Mouse (Mus musculus) liver, embryonic 16.5 days (tissue): ENCODE results near the gene Itga7. TPM values are rescaled to one million over a fixed set of nuclear protein-coding genes. Genes with fewer than 3 reads are reported as not detected.

ENCODE experiments used
- ATAC-seq: fragments of 200-750 bp; cut with Nextera tagmentation; 2 replicates; pipeline ENCODE4 v1.8.0; 2017; ENCODE audit warnings: low read depth, mild to moderate bottlenecking, moderate number of reproducible peaks, moderate library complexity
- H3K27ac ChIP-seq: fragments of 300-500 bp; sonication (generic); 2 replicates; pipeline ENCODE4 v1.5.1; 2014; ENCODE audit warnings: mild to moderate bottlenecking, low read length
- H3K27me3 ChIP-seq: fragments of 300-500 bp; sonication (generic); 2 replicates; pipeline ENCODE4 v1.6.1; 2014; ENCODE audit warnings: low read depth, low read length, mixed read lengths; ENCODE audit not compliant: control insufficient read depth, insufficient read depth
- H3K36me3 ChIP-seq: fragments of 300-500 bp; sonication (generic); 2 replicates; pipeline ENCODE4 v1.6.1; 2014; ENCODE audit warnings: mild to moderate bottlenecking; ENCODE audit not compliant: control insufficient read depth, insufficient read depth
- H3K4me1 ChIP-seq: fragments of 300-500 bp; sonication (generic); 2 replicates; pipeline ENCODE4 v1.6.1; 2014; ENCODE audit warnings: low read depth, low read length, mixed read lengths; ENCODE audit not compliant: control insufficient read depth
- H3K4me2 ChIP-seq: fragments of 300-500 bp; sonication (generic); 2 replicates; pipeline ENCODE4 v1.6.1; 2014; ENCODE audit warnings: low read depth, low read length, mixed read lengths
- H3K4me3 ChIP-seq: fragments of 300-500 bp; sonication (generic); 2 replicates; pipeline ENCODE4 v1.5.1; 2014; ENCODE audit warnings: low read depth, mild to moderate bottlenecking, low read length
- H3K9ac ChIP-seq: fragments of 300-500 bp; sonication (generic); 2 replicates; pipeline ENCODE4 v1.6.1; 2014; ENCODE audit warnings: low read depth, low read length
- H3K9me3 ChIP-seq: fragments of 300-500 bp; sonication (generic); replicated peaks from 2 replicates; pipeline ENCODE4 v1.6.1; 2016; ENCODE audit warnings: low read length; ENCODE audit not compliant: control insufficient read depth
- WGBS: fragments of 180-500 bp; shearing (Covaris S2); extraction: QIAGEN DNeasy Blood & Tissue Kit; methylation state at CpG from one replicate; pipeline ENCODE4 v1.1.7; 2014; ENCODE audit not compliant: insufficient replicate concordance; 5-methylcytosine and 5-hydroxymethylcytosine counted together
- polyA plus RNA-seq: library from polyadenylated mRNA; unstranded; fragments of >200 nt; fragmentation: Nextera tagmentation; extraction: Ambion mirVana; gene quantifications from 2 replicates; pipeline ENCODE4 v1.2.1, GENCODE M21; 2015

The Itga7 gene
- polyA plus RNA-seq, 1 experiment from 2014 or later: 0.83 TPM

DNA sequence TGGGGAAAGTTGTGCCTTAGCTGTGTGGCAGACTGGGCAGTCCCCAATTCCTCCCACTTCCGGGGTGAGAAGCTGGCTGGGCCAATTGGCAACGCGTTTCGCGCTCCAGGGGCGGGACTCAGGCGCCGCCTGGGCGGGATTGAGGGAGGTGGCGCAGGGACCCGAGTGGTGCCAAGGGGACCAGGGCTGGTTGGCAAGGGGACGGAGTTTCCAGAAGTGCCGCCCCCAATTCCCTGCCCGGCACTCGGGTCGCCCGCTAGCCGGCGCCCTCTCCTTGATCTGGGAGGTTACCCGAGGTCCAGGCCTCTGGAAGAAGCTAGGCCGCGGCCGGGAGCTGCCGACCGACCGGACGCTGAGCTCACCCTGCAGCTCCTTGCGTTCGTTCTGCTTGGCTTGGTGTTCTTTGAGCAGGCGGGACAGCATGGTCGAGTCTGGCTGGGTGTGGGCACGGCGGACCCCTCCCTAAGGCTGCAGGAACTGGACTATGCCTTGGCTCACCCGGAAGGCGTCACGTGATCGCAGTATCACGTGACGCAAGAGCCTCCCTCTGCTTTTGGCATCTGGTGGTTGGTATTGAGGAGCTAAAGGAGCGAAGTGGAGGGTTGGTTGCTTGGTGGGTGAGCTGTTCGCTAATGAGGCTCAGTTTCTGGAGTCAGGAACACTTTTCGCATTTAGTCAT is 10.5 kb upstream of the Itga7 start:
- Histone ChIP-seq H3K27ac (peak overlapping the region; percentile 88), H3K27me3 (no peaks in the 10 kb centered on the region; the same call in 1 of the 2 replicates), H3K36me3 (no peaks in the 10 kb centered on the region), H3K4me1 (peaks cover 19% of the 10 kb centered on the region), H3K9me3 (no peaks in the 10 kb centered on the region), H3K4me2 (peak overlapping the region; percentile 90), H3K9ac (peak overlapping the region; percentile 84), H3K4me3 (peak overlapping the region; percentile 91)
- under 1% methylated on average over 42 of the region's 42 CpGs for WGBS
- peak; percentile 97 for ATAC-seq

DNA sequence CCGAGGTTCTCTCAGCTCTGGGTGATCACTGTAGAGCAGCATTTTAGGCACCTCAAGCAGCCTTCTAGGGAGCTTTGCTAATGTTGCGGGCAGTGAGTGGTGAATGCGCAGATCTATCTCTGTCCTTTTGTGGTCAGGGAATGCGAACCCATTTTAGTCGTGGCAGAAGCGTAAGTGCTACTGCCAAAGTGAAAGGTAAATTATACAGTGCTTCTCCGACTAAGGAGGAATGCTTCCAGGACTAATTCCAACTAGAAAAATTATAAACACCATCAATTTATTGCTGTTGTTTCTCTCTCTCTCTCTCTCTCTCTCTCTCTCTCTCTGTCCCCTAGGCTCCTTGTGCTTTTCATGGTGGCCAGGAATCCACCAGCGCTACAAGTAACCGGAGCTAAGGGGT is 9.7 kb upstream of the Itga7 start, which contains the start of gene Bloc1s1:
Gene Bloc1s1, minus strand, starts transcription at position 101 of the 400 bp plus-strand sequence.
- ATAC-seq: no peak
- Histone ChIP-seq H3K9me3 (no peaks in the 10 kb centered on the region), H3K4me3 (peak within 1 kb of the TSS; percentile 91), H3K9ac (peak within 1 kb of the TSS; percentile 84), H3K27me3 (peaks cover 3% of the 10 kb centered on the region; the same call in 1 of the 2 replicates), H3K4me1 (peaks cover 18% of the 10 kb centered on the region), H3K27ac (peak within 1 kb of the TSS; percentile 88), H3K4me2 (peak within 1 kb of the TSS; percentile 90), H3K36me3 (no peaks in the 10 kb centered on the region)
- 53% methylated on average over 9 of the region's 9 CpGs for WGBS

DNA sequence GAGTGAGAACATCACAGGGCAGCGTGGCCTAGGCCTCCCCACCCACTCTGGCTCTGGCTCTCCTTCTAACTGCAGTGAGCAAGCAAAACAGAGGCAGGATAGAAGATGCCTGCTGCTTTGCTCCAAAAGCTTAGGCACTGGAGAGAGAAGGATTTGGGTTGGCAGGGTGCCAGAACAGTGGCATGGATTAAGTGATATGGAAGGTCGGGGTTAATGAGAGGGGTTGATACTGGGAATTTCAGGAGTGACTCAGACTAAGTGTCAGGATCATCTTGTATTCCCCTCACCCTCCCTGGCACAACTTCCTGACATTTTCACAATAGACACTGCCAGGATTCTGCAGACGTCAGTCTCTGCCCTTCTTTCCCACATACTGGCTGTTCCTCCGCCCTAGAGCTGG is 5.3 kb upstream of the Itga7 start:
- no peak overlapping the region for H3K9ac ChIP-seq

GRCm38 (mm10) chr10:128929638-128930378 is 3.8 kb upstream of the Itga7 start:
- Histone ChIP-seq H3K36me3 (no peaks in the 10 kb centered on the region), H3K4me2 (no peak overlapping the region), H3K9ac (no peak overlapping the region), H3K4me3 (no peak overlapping the region), H3K4me1 (no peaks in the 10 kb centered on the region), H3K27ac (no peak overlapping the region), H3K9me3 (no peaks in the 10 kb centered on the region), H3K27me3 (peaks cover 45% of the 10 kb centered on the region)
- 61% methylated on average over 7 of the region's 7 CpGs for WGBS
- ATAC-seq: no peak

More for the DNA sequence above, 5.3 kb upstream of the Itga7 start:
- H3K36me3 ChIP-seq: no peaks in the 10 kb centered on the region
- no peak overlapping the region for H3K27ac ChIP-seq
- H3K4me2 ChIP-seq: no peak overlapping the region
- peaks cover 5% of the 10 kb centered on the region for H3K4me1 ChIP-seq
- H3K9me3 ChIP-seq: no peaks in the 10 kb centered on the region
- no peak for ATAC-seq
- WGBS: 35% methylated on average over 4 of the region's 4 CpGs
- no peak overlapping the region for H3K4me3 ChIP-seq
- peaks cover 31% of the 10 kb centered on the region for H3K27me3 ChIP-seq

- ATAC-seq: no peak
- WGBS: 35% methylated on average over 2 of the region's 2 CpGs
- H3K4me1 ChIP-seq: no peaks in the 10 kb centered on the region
- no peaks in the 10 kb centered on the region for H3K9me3 ChIP-seq
- no peak overlapping the region for H3K4me2 ChIP-seq
- no peak overlapping the region for H3K4me3 ChIP-seq
- H3K27ac ChIP-seq: no peak overlapping the region
- no peaks in the 10 kb centered on the region for H3K36me3 ChIP-seq
- no peak overlapping the region for H3K9ac ChIP-seq
- H3K27me3 ChIP-seq: peaks cover 61% of the 10 kb centered on the region
These were observed 2.2 kb upstream of the Itga7 start for GRCm38 (mm10) chr10:128931441-128931840.

DNA sequence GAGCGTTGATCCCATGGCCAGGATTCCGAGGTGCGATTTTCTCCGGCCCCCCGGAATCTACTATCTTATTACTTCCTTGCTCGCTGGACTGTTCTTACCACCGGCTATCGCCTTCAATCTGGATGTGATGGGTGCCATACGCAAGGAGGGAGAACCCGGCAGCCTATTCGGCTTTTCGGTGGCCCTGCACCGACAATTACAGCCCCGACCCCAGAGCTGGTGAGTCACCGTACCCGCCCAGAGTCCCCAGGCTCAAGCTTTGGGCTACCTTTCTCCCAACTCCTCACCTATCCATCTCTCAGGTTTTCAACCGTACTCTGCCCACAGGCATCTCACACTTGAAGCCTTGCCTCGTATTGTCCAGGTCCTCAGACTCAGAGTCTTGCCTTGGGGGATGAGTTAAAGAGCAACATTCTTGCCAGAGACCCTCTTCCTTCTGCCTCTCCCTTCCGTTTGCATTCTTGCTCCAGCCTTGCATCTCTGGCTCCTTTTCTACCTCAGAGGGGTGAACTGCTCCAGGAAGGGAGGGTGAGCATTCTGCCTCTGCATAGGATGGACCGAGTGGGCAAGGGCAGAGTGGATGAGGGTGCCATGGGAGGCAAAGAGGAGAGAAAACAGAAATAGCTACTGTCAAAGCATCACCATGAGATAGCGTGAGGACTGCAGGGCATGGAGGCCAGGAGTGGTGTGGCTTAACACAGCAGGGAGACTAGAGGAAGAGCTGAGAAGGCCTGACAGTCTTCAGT is 531 bp downstream of the Itga7 start:
- Histone ChIP-seq H3K4me2 (peak overlapping the region; percentile 26; the same call in 1 of the 2 replicates), H3K9ac (no peak overlapping the region), H3K4me1 (no peaks in the 10 kb centered on the region), H3K36me3 (no peaks in the 10 kb centered on the region), H3K27ac (no peak overlapping the region), H3K4me3 (peak overlapping the region; percentile 37), H3K9me3 (no peaks in the 10 kb centered on the region), H3K27me3 (peaks cover 61% of the 10 kb centered on the region)
- WGBS: 3% methylated on average over 21 of the region's 21 CpGs
- ATAC-seq: no peak

DNA sequence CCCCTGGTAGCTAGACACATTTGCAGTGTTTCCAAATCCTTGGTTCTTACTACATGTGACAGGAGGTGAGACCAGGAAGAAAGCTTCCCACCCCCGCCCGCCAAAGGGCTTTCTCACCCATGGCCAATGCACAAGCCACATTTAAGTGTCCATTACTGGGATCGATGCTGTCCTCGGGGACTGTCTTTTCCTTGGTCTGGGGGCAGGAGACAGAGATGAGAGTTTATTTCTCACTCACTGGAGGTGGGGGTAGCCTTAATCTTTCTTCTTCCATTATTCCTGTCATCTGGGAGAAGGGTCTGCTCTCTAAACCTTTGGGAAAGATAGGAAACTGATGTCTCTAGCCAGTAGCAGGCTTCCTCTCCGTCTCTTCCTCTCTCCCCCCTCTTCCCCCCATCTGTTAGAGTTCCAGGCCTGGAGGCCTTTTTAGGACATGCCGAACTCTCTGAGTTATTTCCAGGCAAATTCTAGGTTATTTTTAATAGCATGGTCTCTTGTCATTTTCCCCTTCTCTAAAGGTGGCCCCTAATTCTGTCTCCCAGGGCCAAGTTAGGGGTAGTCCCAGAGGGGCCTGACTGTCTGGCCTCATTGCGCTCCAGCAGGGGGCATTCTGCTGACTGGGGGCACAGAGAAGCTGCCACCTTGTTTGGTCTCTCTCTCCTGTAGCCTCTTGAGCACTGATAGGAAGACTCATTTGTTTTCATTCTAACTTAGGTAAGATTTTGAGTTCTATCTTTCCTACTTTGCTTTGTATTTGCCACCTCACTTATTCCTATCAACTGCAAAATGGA is 1.6 kb downstream of the Itga7 start:
- Histone ChIP-seq H3K9ac (no peak overlapping the region), H3K4me2 (no peak overlapping the region), H3K4me3 (no peak overlapping the region), H3K9me3 (no peaks in the 10 kb centered on the region), H3K27me3 (peaks cover 53% of the 10 kb centered on the region), H3K27ac (no peak overlapping the region), H3K4me1 (no peaks in the 10 kb centered on the region), H3K36me3 (no peaks in the 10 kb centered on the region)
- ATAC-seq: no peak
- WGBS: 45% methylated on average over 7 of the region's 7 CpGs

DNA sequence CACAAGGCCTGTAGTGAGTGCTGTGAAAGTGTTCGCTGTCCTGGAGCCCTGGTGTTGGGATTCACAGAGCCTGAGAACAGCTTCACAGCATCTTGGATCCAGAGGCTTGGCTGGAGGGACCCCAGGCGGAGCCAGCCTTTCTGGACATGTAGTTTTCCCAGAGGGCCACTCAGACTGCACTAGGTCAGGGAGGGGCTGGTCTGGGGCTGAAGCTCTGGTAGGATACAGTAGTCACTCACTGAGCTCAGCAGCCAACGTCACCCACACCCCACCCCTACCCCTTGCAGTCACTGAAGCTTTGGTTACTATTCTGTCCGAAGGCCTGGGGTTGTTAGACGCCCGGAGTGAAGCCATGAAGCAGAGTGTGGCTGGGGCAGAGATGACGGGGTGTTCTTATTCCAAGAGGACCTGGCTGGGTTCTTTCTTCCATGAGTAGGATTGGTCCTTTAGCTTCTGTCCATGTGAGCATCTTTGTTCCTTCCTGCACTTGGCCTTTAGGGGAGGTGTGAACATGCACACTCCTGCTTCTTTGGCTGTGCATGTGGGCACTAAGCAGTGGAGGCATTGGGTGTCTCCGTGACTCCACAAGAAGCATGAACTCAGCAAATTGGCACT is 2.3 kb downstream of the Itga7 start:
- Histone ChIP-seq H3K4me2 (no peak overlapping the region), H3K27ac (no peak overlapping the region), H3K36me3 (no peaks in the 10 kb centered on the region), H3K27me3 (peaks cover 49% of the 10 kb centered on the region), H3K9me3 (no peaks in the 10 kb centered on the region), H3K4me1 (no peaks in the 10 kb centered on the region), H3K4me3 (no peak overlapping the region), H3K9ac (no peak overlapping the region)
- ATAC-seq: no peak
- WGBS: 57% methylated on average over 8 of the region's 8 CpGs
